Mouse (Mus musculus): ENCODE data around the gene Sqor. TPM values are rescaled to one million over a fixed set of nuclear protein-coding genes. Genes with fewer than 3 reads are reported as not detected.
A peak's percentile ranks its signal among the peaks of the same experiment; 100 is the strongest.

Sqor gene
- polyA plus RNA-seq, 1 experiment: 1.6 TPM

DNA sequence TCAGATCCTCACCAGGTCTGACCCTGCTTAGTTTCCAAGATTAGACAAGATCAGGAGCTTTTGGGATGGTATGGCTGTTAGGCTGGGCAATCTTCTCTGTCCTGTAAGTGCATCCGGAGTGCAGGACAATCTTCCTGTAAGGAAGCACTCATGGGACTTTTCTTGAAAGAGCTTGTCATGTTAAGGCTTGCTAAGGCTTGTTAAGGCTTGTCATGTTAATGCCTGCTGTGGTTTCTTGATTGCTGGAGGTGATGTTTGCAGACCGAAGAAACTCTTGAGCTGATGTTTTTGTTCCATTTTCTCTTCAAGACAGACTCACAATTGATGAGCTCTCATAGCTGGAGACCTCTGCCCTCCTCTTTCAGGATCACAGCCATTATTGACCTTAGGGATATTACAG lies 21.1 kb downstream of the Sqor start:
- DNase-seq (ENCODE audit: low read depth): no peak
- TF ChIP-seq CTCF (IDR thresholded peaks at IDR 0.05; ENCODE audit: borderline replicate concordance, extremely low read depth, insufficient read depth, insufficient read length) (no peak), POLR2A (IDR thresholded peaks at IDR 0.05; ENCODE audit: borderline replicate concordance, extremely low read depth, insufficient read depth, insufficient read length, poor library complexity, severe bottlenecking) (no peak)

DNA sequence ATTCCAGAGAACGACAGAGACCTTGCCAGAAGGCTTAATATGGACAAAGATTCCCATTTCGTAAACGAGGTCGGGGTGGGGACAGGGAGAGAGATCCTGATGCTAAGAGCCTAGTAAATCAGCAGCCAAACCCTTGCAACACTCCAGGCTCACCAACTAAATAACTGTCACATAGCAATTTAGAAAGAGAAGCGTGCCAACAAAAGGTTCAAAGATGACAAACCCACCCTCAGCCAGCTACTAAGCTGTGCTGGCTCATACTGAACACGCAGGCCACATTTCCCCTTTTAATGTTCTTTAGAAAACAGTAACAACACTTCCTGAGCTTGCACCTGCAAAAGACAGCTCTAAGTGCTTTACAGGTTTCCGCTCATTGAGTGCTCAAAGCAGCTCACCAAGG lies 24.3 kb downstream of the Sqor start:
- TF ChIP-seq CTCF (IDR thresholded peaks at IDR 0.05; ENCODE audit: borderline replicate concordance, extremely low read depth, insufficient read depth, insufficient read length) (no peak), POLR2A (IDR thresholded peaks at IDR 0.05; ENCODE audit: borderline replicate concordance, extremely low read depth, insufficient read depth, insufficient read length, poor library complexity, severe bottlenecking) (no peak)
- DNase-seq (ENCODE audit: low read depth): no peak

DNA sequence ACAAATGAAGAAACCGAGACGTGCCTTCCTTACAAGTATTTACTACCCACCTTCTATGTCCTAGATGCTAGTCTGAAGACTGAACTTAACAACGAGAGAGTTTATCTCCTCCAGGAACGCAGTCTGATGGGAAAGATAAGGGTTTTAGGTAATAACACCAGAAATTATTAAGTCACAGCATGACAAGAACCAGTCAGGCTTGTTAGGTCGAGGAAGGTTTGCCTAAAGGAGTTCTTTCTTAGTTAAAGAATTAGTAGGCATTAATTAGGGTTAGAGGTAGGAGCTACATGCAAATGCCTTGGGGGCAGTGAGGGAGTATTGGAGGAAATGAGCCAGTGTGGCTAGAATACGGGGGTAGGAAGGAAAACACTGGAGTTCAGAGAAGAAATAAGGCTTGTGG lies 24.7 kb downstream of the Sqor start:
- TF ChIP-seq CTCF (IDR thresholded peaks at IDR 0.05; ENCODE audit: borderline replicate concordance, extremely low read depth, insufficient read depth, insufficient read length) (no peak), POLR2A (IDR thresholded peaks at IDR 0.05; ENCODE audit: borderline replicate concordance, extremely low read depth, insufficient read depth, insufficient read length, poor library complexity, severe bottlenecking) (no peak)
- DNase-seq (ENCODE audit: low read depth): no peak

DNA sequence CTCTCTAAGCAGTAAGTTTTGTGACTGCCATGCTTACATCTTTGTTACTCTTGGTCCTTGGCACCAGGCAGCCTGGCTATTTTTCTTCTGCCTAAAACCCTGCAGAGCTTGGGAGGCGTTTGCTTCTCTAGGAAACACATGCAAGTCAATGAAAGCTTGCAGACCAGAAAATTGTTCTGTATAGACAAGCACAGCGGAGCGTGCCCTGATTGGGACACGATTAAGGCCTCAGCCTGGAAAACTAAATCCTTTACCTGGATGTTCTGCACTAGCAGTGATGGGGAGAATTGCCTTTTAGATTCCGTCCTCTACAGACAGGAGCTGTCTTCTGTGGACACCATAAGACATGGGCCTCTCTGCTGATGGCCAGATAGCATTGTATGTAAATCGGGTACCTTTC lies 39.4 kb downstream of the Sqor start:
- peak; percentile 15 for DNase-seq (ENCODE audit: low read depth)
- no peak for TF ChIP-seq POLR2A (IDR thresholded peaks at IDR 0.05; ENCODE audit: borderline replicate concordance, extremely low read depth, insufficient read depth, insufficient read length, poor library complexity, severe bottlenecking)
- no peak for TF ChIP-seq CTCF (IDR thresholded peaks at IDR 0.05; ENCODE audit: borderline replicate concordance, extremely low read depth, insufficient read depth, insufficient read length)

DNA sequence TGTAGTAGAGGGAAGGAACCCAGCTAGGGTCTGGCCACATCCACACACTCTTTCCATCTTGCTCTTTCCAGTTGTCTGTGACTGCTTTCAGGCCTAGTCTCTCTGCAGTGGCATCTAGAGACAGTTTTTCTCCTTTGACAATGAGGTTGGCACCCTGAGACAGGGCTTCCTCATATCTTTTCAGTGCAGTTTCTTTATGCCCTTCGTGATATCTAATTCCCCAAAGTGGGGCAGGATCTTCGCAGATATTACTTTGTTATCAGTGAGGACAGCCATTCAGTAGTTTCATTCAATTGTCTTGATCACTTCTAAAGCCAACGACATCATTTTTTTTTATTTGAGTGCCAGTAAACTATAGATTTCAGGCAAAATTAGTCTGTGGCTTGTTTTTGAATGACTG lies 41.0 kb downstream of the Sqor start:
- no peak for DNase-seq (ENCODE audit: low read depth)
- TF ChIP-seq POLR2A (IDR thresholded peaks at IDR 0.05; ENCODE audit: borderline replicate concordance, extremely low read depth, insufficient read depth, insufficient read length, poor library complexity, severe bottlenecking) (no peak), CTCF (IDR thresholded peaks at IDR 0.05; ENCODE audit: borderline replicate concordance, extremely low read depth, insufficient read depth, insufficient read length) (no peak)

DNA sequence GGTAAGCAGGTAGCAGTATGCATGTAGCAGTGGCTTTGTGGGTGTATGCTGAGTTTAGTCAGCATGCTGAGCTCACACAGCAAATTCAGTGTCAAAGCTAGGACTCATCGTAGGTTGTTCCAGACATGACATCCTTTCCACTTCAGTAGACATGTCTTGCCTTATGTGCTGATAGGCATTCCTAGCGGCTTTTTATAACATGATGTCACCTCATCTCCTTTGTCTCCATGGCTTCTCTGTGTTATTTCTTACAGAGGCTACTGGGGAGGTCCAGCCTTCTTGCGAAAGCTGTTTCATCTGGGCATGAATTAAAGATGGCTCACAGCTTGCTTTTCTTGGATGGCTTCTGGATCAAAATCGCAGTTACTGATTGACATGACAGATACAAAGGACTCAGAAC lies 44.0 kb downstream of the Sqor start:
- no peak for DNase-seq (ENCODE audit: low read depth)
- TF ChIP-seq POLR2A (IDR thresholded peaks at IDR 0.05; ENCODE audit: borderline replicate concordance, extremely low read depth, insufficient read depth, insufficient read length, poor library complexity, severe bottlenecking): no peak
- no peak for TF ChIP-seq CTCF (IDR thresholded peaks at IDR 0.05; ENCODE audit: borderline replicate concordance, extremely low read depth, insufficient read depth, insufficient read length)

- TF ChIP-seq POLR2A (IDR thresholded peaks at IDR 0.05; ENCODE audit: borderline replicate concordance, extremely low read depth, insufficient read depth, insufficient read length, poor library complexity, severe bottlenecking): no peak
- DNase-seq (ENCODE audit: low read depth): no peak
Observed at GRCm38 (mm10) chr2:122816986-122817385, 51.9 kb downstream of the Sqor start.

- no peak for DNase-seq (ENCODE audit: low read depth)
Observed at GRCm38 (mm10) chr2:122821246-122821645, 56.2 kb downstream of the Sqor start.

DNA sequence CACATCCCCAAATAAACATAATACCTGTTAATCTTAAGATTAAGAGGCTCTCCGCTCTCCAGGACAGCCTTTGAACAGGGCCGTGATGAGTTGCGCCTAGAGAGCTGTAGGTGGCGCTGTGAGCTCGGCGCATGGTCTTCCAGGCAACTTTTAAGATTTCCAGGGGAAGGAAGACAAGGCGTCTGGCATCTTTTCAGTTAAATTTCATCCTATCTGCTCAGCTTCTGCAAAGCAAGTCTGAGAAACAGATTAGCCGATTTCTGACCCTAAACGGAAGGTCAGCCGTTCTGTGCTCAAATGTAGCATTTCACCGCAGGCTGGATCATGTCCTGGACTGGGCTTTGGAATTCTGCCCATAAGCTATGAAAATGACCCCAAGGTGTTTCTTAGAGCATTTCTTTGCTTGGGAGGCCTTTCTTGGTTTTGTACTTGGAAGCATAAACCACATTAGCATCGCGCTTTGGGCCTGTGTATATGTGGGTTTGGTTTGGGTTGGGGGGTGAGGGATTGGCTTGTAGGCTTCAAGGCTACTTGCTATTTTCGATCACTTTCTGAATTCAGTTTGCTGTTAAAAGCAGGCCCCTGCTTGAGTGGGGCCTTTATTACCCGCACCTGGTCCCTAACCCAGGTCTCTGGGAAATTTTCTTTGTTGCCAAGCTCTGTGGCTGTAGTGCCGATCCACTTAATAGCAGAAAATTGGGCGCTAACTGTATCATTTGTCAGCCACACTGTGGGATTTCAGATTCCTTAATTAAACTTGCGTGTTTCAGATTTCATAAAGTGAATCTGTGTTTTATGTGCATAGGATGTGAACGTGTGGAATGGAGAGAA lies 60.6 kb downstream of the Sqor start:
- TF ChIP-seq CTCF (IDR thresholded peaks at IDR 0.05; ENCODE audit: borderline replicate concordance, extremely low read depth, insufficient read depth, insufficient read length): peak; percentile 97
- TF ChIP-seq POLR2A (IDR thresholded peaks at IDR 0.05; ENCODE audit: borderline replicate concordance, extremely low read depth, insufficient read depth, insufficient read length, poor library complexity, severe bottlenecking): no peak
- peak; percentile 90 for DNase-seq (ENCODE audit: low read depth)

More at GRCm38 (mm10) chr2:122821246-122821645, 56.2 kb downstream of the Sqor start:
- TF ChIP-seq CTCF (IDR thresholded peaks at IDR 0.05; ENCODE audit: borderline replicate concordance, extremely low read depth, insufficient read depth, insufficient read length): no peak
- no peak for TF ChIP-seq POLR2A (IDR thresholded peaks at IDR 0.05; ENCODE audit: borderline replicate concordance, extremely low read depth, insufficient read depth, insufficient read length, poor library complexity, severe bottlenecking)

DNA sequence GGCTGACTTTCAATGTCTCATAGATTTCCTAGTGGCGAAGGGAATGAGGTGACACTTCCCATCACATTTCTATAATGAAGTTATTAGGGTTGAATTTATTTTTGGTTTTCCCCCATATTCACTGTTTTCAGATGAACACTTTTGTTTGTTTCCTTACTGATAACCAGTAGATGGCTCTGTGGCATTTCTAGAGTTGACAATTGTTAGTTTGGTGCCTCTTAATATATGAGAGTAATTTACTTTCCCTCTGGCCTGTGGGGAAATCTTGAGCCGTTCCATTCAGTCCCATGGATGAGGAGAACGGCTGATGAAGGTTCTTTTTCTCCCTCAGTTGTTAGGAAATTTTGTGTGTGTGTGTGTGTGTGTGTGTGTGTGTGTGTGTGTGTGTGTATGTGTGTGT lies 61.3 kb downstream of the Sqor start:
- DNase-seq (ENCODE audit: low read depth): peak; percentile 74
- TF ChIP-seq CTCF (IDR thresholded peaks at IDR 0.05; ENCODE audit: borderline replicate concordance, extremely low read depth, insufficient read depth, insufficient read length) (no peak), POLR2A (IDR thresholded peaks at IDR 0.05; ENCODE audit: borderline replicate concordance, extremely low read depth, insufficient read depth, insufficient read length, poor library complexity, severe bottlenecking) (no peak)

GRCm38 (mm10) chr2:122854636-122855035 lies 89.6 kb downstream of the Sqor start:
- DNase-seq (ENCODE audit: low read depth): peak; percentile 36
- TF ChIP-seq CTCF (IDR thresholded peaks at IDR 0.05; ENCODE audit: borderline replicate concordance, extremely low read depth, insufficient read depth, insufficient read length): no peak
- TF ChIP-seq POLR2A (IDR thresholded peaks at IDR 0.05; ENCODE audit: borderline replicate concordance, extremely low read depth, insufficient read depth, insufficient read length, poor library complexity, severe bottlenecking): no peak

- no peak for DNase-seq (ENCODE audit: low read depth)
- TF ChIP-seq POLR2A (IDR thresholded peaks at IDR 0.05; ENCODE audit: borderline replicate concordance, extremely low read depth, insufficient read depth, insufficient read length, poor library complexity, severe bottlenecking) (no peak), CTCF (IDR thresholded peaks at IDR 0.05; ENCODE audit: borderline replicate concordance, extremely low read depth, insufficient read depth, insufficient read length) (no peak)
Observed at GRCm38 (mm10) chr2:122855354-122855753, 90.3 kb downstream of the Sqor start.

Other genes starting within 250 kb of the Sqor start
- 16.3 and 25.1 TPM in 2 replicates for gene Gatm, start 153.9 kb upstream of the Sqor start, polyA plus RNA-seq (2012; rRNA removed)
- gene AA467197, start 128.3 kb upstream of the Sqor start, polyA plus RNA-seq (2012; rRNA removed): 0.38 TPM in 1 of 2 replicates, not detected in the other
- gene Slc30a4, start 62.6 kb upstream of the Sqor start, polyA plus RNA-seq (2012; rRNA removed): 10.6 and 12.3 TPM in 2 replicates
- 70.4 and 73.2 TPM in 2 replicates for gene Bloc1s6, start 26.7 kb upstream of the Sqor start, polyA plus RNA-seq (2012; rRNA removed)